Mouse (Mus musculus) MEL (cell line): ENCODE measurements at regions not wholly inside any gene's neighbourhood (a gene's known extent, or its start where the extent isn't known, plus 50 kb on each side); places are given as distances from the start of the nearest gene placed in this dataset.

ENCODE experiments used
- DNase-seq: peaks from one replicate; pipeline ENCODE4 v3.0.0; 2011; ENCODE audit warnings: low read depth, low spot score
- H3K27ac ChIP-seq: 2 replicates; pipeline ENCODE4 v1.5.1; 2012; ENCODE audit warnings: low read depth, mild to moderate bottlenecking, control low read depth, low read length, moderate library complexity; ENCODE audit not compliant: control insufficient read depth
- H3K27me3 ChIP-seq, 2 experiments: fragments of 150-350 bp in 1 of 2; sonication (generic) in 1 of 2; 2 replicates each; pipeline ENCODE4 v1.6.1; 2012; ENCODE audit warnings: low read length in 2 of 2, mild to moderate bottlenecking in 2 of 2, improper control_type of control experiment in 1 of 2, moderate library complexity in 1 of 2; ENCODE audit not compliant: insufficient read depth in 2 of 2, control insufficient read depth in 1 of 2
- H3K36me3 ChIP-seq, 2 experiments: 2 replicates each; pipeline ENCODE4 v1.6.1; 2012 to 2014; ENCODE audit warnings: low read length in 2 of 2, improper control_type of control experiment in 1 of 2, inconsistent platforms in 1 of 2, mild to moderate bottlenecking in 1 of 2; ENCODE audit not compliant: insufficient read depth in 2 of 2, control insufficient read depth in 1 of 2
- H3K4me1 ChIP-seq, 2 experiments: fragments of 150-350 bp in 1 of 2; sonication (generic) in 1 of 2; 2 replicates each; pipeline ENCODE4 v1.6.1; 2012; ENCODE audit warnings: low read length in 2 of 2, improper control_type of control experiment in 1 of 2, mild to moderate bottlenecking in 1 of 2; ENCODE audit not compliant: insufficient read depth in 2 of 2, control insufficient read depth in 1 of 2
- H3K4me3 ChIP-seq, 2 experiments: fragments of 150-350 bp in 1 of 2; sonication (generic) in 1 of 2; 2 replicates each; pipeline ENCODE4 v1.5.1; 2012; ENCODE audit warnings: low read depth in 2 of 2, low read length in 2 of 2, mild to moderate bottlenecking in 2 of 2, moderate library complexity in 2 of 2, control low read depth in 1 of 2, improper control_type of control experiment in 1 of 2; ENCODE audit not compliant: control insufficient read depth in 1 of 2, insufficient read depth in 1 of 2
- H3K79me2 ChIP-seq: 2 replicates; pipeline ENCODE4 v1.6.1; 2012; ENCODE audit warnings: mild to moderate bottlenecking, low read length, moderate library complexity; ENCODE audit not compliant: control insufficient read depth, poor library complexity, insufficient read depth
- H3K9ac ChIP-seq: 2 replicates; pipeline ENCODE4 v1.6.1; 2012; ENCODE audit warnings: low read depth, mild to moderate bottlenecking, control low read depth, low read length, moderate library complexity; ENCODE audit not compliant: control insufficient read depth, poor library complexity, severe bottlenecking
- H3K9me3 ChIP-seq: fragments of 150-350 bp; sonication (generic); replicated peaks from 2 replicates; pipeline ENCODE4 v1.6.1; 2012; ENCODE audit warnings: mild to moderate bottlenecking, low read length, improper control_type of control experiment, moderate library complexity; ENCODE audit not compliant: insufficient read depth
- BHLHE40 ChIP-seq: IDR thresholded peaks from 2 replicates; pipeline ENCODE4 v1.6.1; 2012; ENCODE audit warnings: low read depth, mild to moderate bottlenecking, inconsistent platforms, low read length, improper control_type of control experiment, borderline replicate concordance
- CHD2 ChIP-seq: IDR thresholded peaks from 2 replicates; pipeline ENCODE4 v1.6.1; 2011; ENCODE audit warnings: low read length, improper control_type of control experiment
- E2F4 ChIP-seq: IDR thresholded peaks from 2 replicates; pipeline ENCODE4 v1.6.1; 2011; ENCODE audit warnings: low read depth, low read length, improper control_type of control experiment, borderline replicate concordance
- ELF1 ChIP-seq: IDR thresholded peaks from 2 replicates; pipeline ENCODE4 v1.6.1; 2014; ENCODE audit warnings: low read depth, mild to moderate bottlenecking, inconsistent platforms, low read length, improper control_type of control experiment, moderate library complexity
- GABPA ChIP-seq: IDR thresholded peaks from 2 replicates; pipeline ENCODE4 v1.6.1; 2012; ENCODE audit warnings: low read depth, mild to moderate bottlenecking, inconsistent platforms, low read length, improper control_type of control experiment, moderate library complexity
- KAT2A ChIP-seq: conservative IDR thresholded peaks from 2 replicates; pipeline ENCODE4 v1.6.1; 2012; ENCODE audit warnings: low read depth, low read length, improper control_type of control experiment, inconsistent platforms
- MAFK ChIP-seq: IDR thresholded peaks from 2 replicates; pipeline ENCODE4 v1.6.1; 2011; ENCODE audit warnings: low read depth, mild to moderate bottlenecking, low read length, improper control_type of control experiment, borderline replicate concordance
- MYC ChIP-seq: IDR thresholded peaks from 2 replicates; pipeline ENCODE4 v1.6.1; 2011; ENCODE audit warnings: low read depth, mild to moderate bottlenecking, low read length, improper control_type of control experiment, moderate library complexity
- NRF1 ChIP-seq: IDR thresholded peaks from 2 replicates; pipeline ENCODE4 v1.6.1; 2014; ENCODE audit warnings: low read depth, mild to moderate bottlenecking, inconsistent platforms, low read length, improper control_type of control experiment, moderate library complexity; ENCODE audit not compliant: poor library complexity, insufficient read depth, severe bottlenecking
- POLR2A ChIP-seq, 2 experiments: IDR thresholded peaks; 2 replicates each; pipeline ENCODE4 v1.6.1; 2011 to 2012; ENCODE audit warnings: low read length in 2 of 2, mild to moderate bottlenecking in 2 of 2, control low read depth in 1 of 2, improper control_type of control experiment in 1 of 2, low read depth in 1 of 2, moderate library complexity in 1 of 2; ENCODE audit not compliant: control insufficient read depth in 1 of 2, insufficient read depth in 1 of 2, poor library complexity in 1 of 2
- POLR2AphosphoS2 ChIP-seq: IDR thresholded peaks from 2 replicates; pipeline ENCODE4 v1.6.1; 2011; ENCODE audit warnings: low read length, improper control_type of control experiment
- POLR2AphosphoS5 ChIP-seq: IDR thresholded peaks from 2 replicates; pipeline ENCODE4 v1.6.1; 2012; ENCODE audit warnings: low read depth, borderline replicate concordance, mild to moderate bottlenecking, inconsistent platforms, low read length, moderate library complexity, mixed read lengths
- RAD21 ChIP-seq: IDR thresholded peaks from 2 replicates; pipeline ENCODE4 v1.6.1; 2011; ENCODE audit warnings: mild to moderate bottlenecking, low read depth, low read length, improper control_type of control experiment
- SIN3A ChIP-seq: IDR thresholded peaks from 2 replicates; pipeline ENCODE4 v1.6.1; 2012; ENCODE audit warnings: low read length, improper control_type of control experiment, inconsistent platforms
- SMC3 ChIP-seq: IDR thresholded peaks from 2 replicates; pipeline ENCODE4 v1.6.1; 2011; ENCODE audit warnings: low read depth, low read length, improper control_type of control experiment
- TBP ChIP-seq: IDR thresholded peaks from 2 replicates; pipeline ENCODE4 v1.8.0; 2011; ENCODE audit warnings: low read depth, low read length, improper control_type of control experiment
- TCF12 ChIP-seq: IDR thresholded peaks from 2 replicates; pipeline ENCODE4 v1.6.1; 2014; ENCODE audit warnings: low read depth, mild to moderate bottlenecking, inconsistent platforms, low read length, improper control_type of control experiment, moderate library complexity
- UBTF ChIP-seq: IDR thresholded peaks from 2 replicates; pipeline ENCODE4 v1.6.1; 2012; ENCODE audit warnings: low read depth, mild to moderate bottlenecking, inconsistent platforms, low read length, improper control_type of control experiment, moderate library complexity, borderline replicate concordance; ENCODE audit not compliant: insufficient read depth
- USF1 ChIP-seq: IDR thresholded peaks from 2 replicates; pipeline ENCODE4 v1.6.1; 2014; ENCODE audit warnings: low read depth, mild to moderate bottlenecking, inconsistent platforms, low read length, improper control_type of control experiment, moderate library complexity
- USF2 ChIP-seq, 2 experiments: IDR thresholded peaks; 2 replicates each; pipeline ENCODE4 v1.6.1; 2011 to 2012; ENCODE audit warnings: improper control_type of control experiment in 2 of 2, low read length in 2 of 2, borderline replicate concordance in 1 of 2, inconsistent platforms in 1 of 2, low read depth in 1 of 2, mild to moderate bottlenecking in 1 of 2; ENCODE audit not compliant: insufficient read depth in 1 of 2
- ZC3H11A ChIP-seq: IDR thresholded peaks from 2 replicates; pipeline ENCODE4 v1.6.1; 2012; ENCODE audit warnings: low read depth, mild to moderate bottlenecking, inconsistent platforms, low read length, improper control_type of control experiment

- Histone ChIP-seq H3K27ac (no peak overlapping the region), H3K27me3 (no peaks in the 10 kb centered on the region), H3K79me2 (no peaks in the 10 kb centered on the region), H3K9ac (no peak overlapping the region), H3K4me3 (no peak overlapping the region), H3K9me3 (no peaks in the 10 kb centered on the region), H3K36me3 (no peaks in the 10 kb centered on the region), H3K4me1 (no peaks in the 10 kb centered on the region)
- DNase-seq = no peak
- TF ChIP-seq E2F4 (no peak), MAFK (no peak), SIN3A (no peak), UBTF (no peak), ELF1 (no peak), MYC (no peak)
These were observed 84.5 kb upstream of the Sec61g start for GRCm38 (mm10) chr11:16592766-16593165.

DNA sequence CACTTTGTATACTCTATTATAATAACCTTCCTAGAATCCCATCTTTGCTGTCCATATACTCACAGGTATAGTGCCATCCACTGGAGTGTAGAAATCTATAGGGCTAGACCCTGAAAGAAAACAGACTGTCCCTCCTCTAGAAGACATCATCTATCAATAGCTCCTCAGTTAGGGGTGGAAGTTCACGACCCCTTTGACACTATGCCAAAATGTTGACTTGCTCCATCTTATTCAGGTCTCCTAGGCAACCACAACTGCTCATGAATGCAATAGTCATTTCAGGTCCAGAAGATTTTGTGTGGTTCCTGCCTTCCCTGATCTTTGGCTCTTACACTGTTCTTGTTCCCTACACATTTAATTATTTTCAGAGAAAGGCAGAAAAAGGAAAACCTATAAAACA lies 86.5 kb upstream of the Sec61g start:
- no peak overlapping the region for H3K27ac ChIP-seq
- no peak for DNase-seq
- H3K36me3 ChIP-seq = no peaks in the 10 kb centered on the region
- H3K4me3 ChIP-seq = no peak overlapping the region
- H3K79me2 ChIP-seq = no peaks in the 10 kb centered on the region
- H3K9ac ChIP-seq = no peak overlapping the region
- no peaks in the 10 kb centered on the region for H3K9me3 ChIP-seq
- no peaks in the 10 kb centered on the region for H3K27me3 ChIP-seq
- TF ChIP-seq POLR2AphosphoS2 (no peak), USF2 (IDR thresholded peaks at IDR 0.05; ENCODE audit: borderline replicate concordance in 1 of 2, insufficient read depth in 1 of 2, low read depth in 1 of 2, low read length in 2 of 2) (no peak), TBP (no peak), TCF12 (no peak), POLR2AphosphoS5 (no peak), SMC3 (no peak), CHD2 (no peak), NRF1 (no peak), POLR2A (IDR thresholded peaks at IDR 0.05; ENCODE audit: control insufficient read depth in 1 of 2, insufficient read depth in 1 of 2, low read depth in 1 of 2, low read length in 2 of 2, poor library complexity in 1 of 2) (no peak), USF1 (no peak), BHLHE40 (no peak), RAD21 (no peak), MAFK (no peak), MYC (no peak), SIN3A (no peak), ZC3H11A (no peak), GABPA (no peak), KAT2A (no peak), E2F4 (no peak)
- no peaks in the 10 kb centered on the region for H3K4me1 ChIP-seq
